Mouse (Mus musculus) embryonic facial prominence, embryonic 11.5 days (tissue): Measurements from ENCODE around the gene Olfr1489. TPM values are rescaled to one million over a fixed set of nuclear protein-coding genes. Genes with fewer than 3 reads are reported as not detected.
"Not testable (repeated sequence)": the region's sequence is repeated elsewhere in the genome, so short reads cannot be mapped to it uniquely, and the experiment has no call there.

Experiments
- ATAC-seq: fragments of 200-750 bp; cut with Nextera tagmentation; replicated peaks from 2 replicates; pipeline ENCODE4 v1.8.0; 2017; ENCODE audit warnings: low read depth; ENCODE audit not compliant: insufficient number of reproducible peaks, low FRiP score, low TSS enrichment
- DNase-seq: peaks from one replicate; pipeline ENCODE4 v3.0.0-alpha.2; 2015; ENCODE audit warnings: low spot score
- H3K27ac ChIP-seq: fragments of 300-500 bp; sonication (generic); replicated peaks from 2 replicates; pipeline ENCODE4 v1.5.1; 2014; ENCODE audit warnings: mild to moderate bottlenecking, low read depth, low read length, control low read depth
- H3K27me3 ChIP-seq: fragments of 300-500 bp; sonication (generic); 2 replicates; pipeline ENCODE4 v1.6.1; 2014; ENCODE audit warnings: mild to moderate bottlenecking, low read length, moderate library complexity, mixed read lengths; ENCODE audit not compliant: control insufficient read depth, insufficient read depth
- H3K36me3 ChIP-seq: fragments of 300-500 bp; sonication (generic); replicated peaks from 2 replicates; pipeline ENCODE4 v1.6.1; 2014; ENCODE audit warnings: low read depth, mild to moderate bottlenecking, low read length, moderate library complexity, mixed read lengths; ENCODE audit not compliant: control insufficient read depth, insufficient read depth
- H3K4me1 ChIP-seq: fragments of 300-500 bp; sonication (generic); 2 replicates; pipeline ENCODE4 v1.6.1; 2014; ENCODE audit warnings: low read length, mixed read lengths; ENCODE audit not compliant: control insufficient read depth, insufficient read depth
- H3K4me2 ChIP-seq: fragments of 300-500 bp; sonication (generic); 2 replicates; pipeline ENCODE4 v1.6.1; 2014; ENCODE audit warnings: low read depth, mild to moderate bottlenecking, control low read depth, low read length, moderate library complexity
- H3K4me3 ChIP-seq: fragments of 300-500 bp; sonication (generic); 2 replicates; pipeline ENCODE4 v1.5.1; 2014; ENCODE audit warnings: low read depth, low read length, control low read depth
- H3K9ac ChIP-seq: fragments of 300-500 bp; sonication (generic); replicated peaks from 2 replicates; pipeline ENCODE4 v1.6.1; 2014; ENCODE audit warnings: mild to moderate bottlenecking, control low read depth, low read length
- H3K9me3 ChIP-seq: fragments of 300-500 bp; sonication (generic); replicated peaks from 2 replicates; pipeline ENCODE4 v1.6.1; 2016; ENCODE audit warnings: mild to moderate bottlenecking, low read length, inconsistent platforms, mixed read lengths; ENCODE audit not compliant: control insufficient read depth
- WGBS: fragments of 180-500 bp; shearing (Covaris S2); extraction: QIAGEN DNeasy Blood & Tissue Kit; methylation state at CpG from one replicate; pipeline ENCODE4 v1.1.7; 2014; 5-methylcytosine and 5-hydroxymethylcytosine counted together
- microRNA-seq: library from miRNA; unstranded; fragments of <30 nt; microRNA quantifications from one replicate; pipeline ENCODE4, GENCODE M21; 2016; ENCODE audit warnings: borderline number of aligned reads
- polyA plus RNA-seq: library from polyadenylated mRNA; unstranded; fragments of >200 nt; fragmentation: Nextera tagmentation; extraction: Ambion mirVana; gene quantifications from 2 replicates; pipeline ENCODE4 v1.2.1, GENCODE M21; 2014

Olfr1489 gene
- polyA plus RNA-seq: not detected in 2 replicates

DNA sequence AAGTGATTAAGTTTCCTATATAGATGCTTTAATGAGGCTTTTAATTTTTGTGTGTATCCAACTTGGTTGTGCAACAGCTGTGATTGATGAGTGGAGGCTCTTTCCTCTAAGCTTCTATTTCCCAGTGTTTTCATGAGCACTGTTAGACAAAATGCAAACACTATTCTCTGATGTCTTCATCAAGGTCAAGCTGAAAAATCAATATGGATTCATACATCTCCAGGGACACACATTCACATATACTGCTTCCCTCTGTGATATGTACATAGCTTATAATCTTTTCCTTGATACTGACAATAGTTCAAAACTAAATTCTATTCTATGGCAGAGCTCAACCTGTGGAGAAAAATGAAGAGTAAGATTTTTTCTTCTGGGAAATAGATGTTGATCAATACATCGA is at the start of gene Olfr1489:
TSS of gene Olfr1489 (plus strand) at position 301 of the 400 bp plus-strand sequence.
- ATAC-seq: no peak
- Histone ChIP-seq H3K27me3 (no peaks in the 10 kb centered on the region), H3K9me3 (no peaks in the 10 kb centered on the region), H3K36me3 (no peaks in the 10 kb centered on the region), H3K4me1 (no peaks in the 10 kb centered on the region), H3K4me2 (no peak within 1 kb of the TSS), H3K4me3 (no peak within 1 kb of the TSS), H3K27ac (no peak within 1 kb of the TSS), H3K9ac (no peak within 1 kb of the TSS)
- WGBS: 87% methylated on average over 1 of the region's 1 CpGs
- no peak for DNase-seq

- no peak for ATAC-seq
- Histone ChIP-seq H3K36me3 (no peaks in the 10 kb centered on the region), H3K9ac (no peak within 1 kb of the TSS), H3K9me3 (no peaks in the 10 kb centered on the region), H3K4me1 (no peaks in the 10 kb centered on the region), H3K27me3 (no peaks in the 10 kb centered on the region), H3K4me2 (no peak within 1 kb of the TSS), H3K4me3 (no peak within 1 kb of the TSS), H3K27ac (no peak within 1 kb of the TSS)
- 79% methylated on average over 1 of the region's 1 CpGs for WGBS
- no peak for DNase-seq
Measured at GRCm38 (mm10) chr19:13583211-13583610, 48.2 kb upstream of the Olfr1489 start, which contains the start of gene Olfr1484. TSS of gene Olfr1484 (plus strand) at chr19:13583511.

DNA sequence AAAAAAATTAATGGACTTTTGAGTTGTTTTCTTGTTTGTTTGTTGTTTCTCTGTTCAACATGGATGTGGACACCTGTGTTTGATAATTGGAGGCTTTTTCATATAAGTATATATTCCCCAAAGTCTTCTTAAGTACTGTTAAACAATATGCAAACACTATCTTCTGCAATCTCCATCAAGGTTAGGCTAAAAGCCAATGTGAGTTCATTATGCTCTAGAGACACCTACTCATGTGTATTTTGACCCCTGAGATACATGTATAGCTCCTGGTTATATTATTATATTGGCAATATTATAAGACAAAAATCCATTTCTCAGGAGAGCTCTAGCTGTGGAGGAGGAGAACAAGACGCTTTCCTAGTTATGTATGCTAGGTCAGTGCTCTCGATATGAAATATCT is 14.3 kb upstream of the Olfr1489 start, which contains the start of gene Olfr1487:
TSS of gene Olfr1487 (plus strand) at position 301 of the 400 bp plus-strand sequence.
- DNase-seq, H3K27me3 ChIP-seq: not testable (repeated sequence)
- 76% methylated on average over 2 of the region's 2 CpGs for WGBS

GRCm38 (mm10) chr19:13650791-13651190 is 19.4 kb downstream of the Olfr1489 start, which contains the start of gene Olfr1490:
TSS of gene Olfr1490 (plus strand) at chr19:13651091.
- no peak within 1 kb of the TSS for H3K4me2 ChIP-seq
- no peaks in the 10 kb centered on the region for H3K27me3 ChIP-seq
- no peaks in the 10 kb centered on the region for H3K4me1 ChIP-seq
- no peak within 1 kb of the TSS for H3K27ac ChIP-seq
- no peak within 1 kb of the TSS for H3K9ac ChIP-seq
- H3K4me3 ChIP-seq: no peak within 1 kb of the TSS
- WGBS: 92% methylated on average over 1 of the region's 1 CpGs
- DNase-seq: no peak
- H3K36me3 ChIP-seq: no peaks in the 10 kb centered on the region
- 0 out of 2 replicates have a peak, but pooled peaks cover 4% of the 10 kb centered on the region for H3K9me3 ChIP-seq
- ATAC-seq: no peak

More for the DNA sequence above, 14.3 kb upstream of the Olfr1489 start, which contains the start of gene Olfr1487:
- not testable (repeated sequence) for H3K9ac ChIP-seq, H3K4me1 ChIP-seq, H3K4me2 ChIP-seq, H3K9me3 ChIP-seq, H3K4me3 ChIP-seq, H3K36me3 ChIP-seq, ATAC-seq, H3K27ac ChIP-seq

Small RNAs within 50 kb of the gene (microRNA-seq; reads per million reads assigned to microRNA genes)
- gene Gm22323: not detected
- not detected for gene Gm23931

Other genes starting within 250 kb of the Olfr1489 start
- not detected in 2 replicates for gene Olfr1469, start 223.8 kb upstream of the Olfr1489 start, polyA plus RNA-seq
- gene Olfr1471, start 188.2 kb upstream of the Olfr1489 start, polyA plus RNA-seq: not detected in 2 replicates
- not detected in 2 replicates for gene Olfr1472, start 175.5 kb upstream of the Olfr1489 start, polyA plus RNA-seq
- gene Olfr1474, start 162.1 kb upstream of the Olfr1489 start, polyA plus RNA-seq: not detected in 2 replicates
- not detected in 2 replicates for gene Olfr1475, start 151.4 kb upstream of the Olfr1489 start, polyA plus RNA-seq
- gene Olfr1477, start 131.1 kb upstream of the Olfr1489 start, polyA plus RNA-seq: not detected in 2 replicates
- gene Olfr1480, start 103.7 kb upstream of the Olfr1489 start, polyA plus RNA-seq: not detected in 2 replicates
- gene Olfr1484, start 48.1 kb upstream of the Olfr1489 start, polyA plus RNA-seq: not detected in 2 replicates
- gene Olfr1487, start 14.2 kb upstream of the Olfr1489 start, polyA plus RNA-seq: not detected in 2 replicates
- not detected in 2 replicates for gene Olfr1490, start 19.5 kb downstream of the Olfr1489 start, polyA plus RNA-seq
- gene Olfr1491, start 65.6 kb downstream of the Olfr1489 start, polyA plus RNA-seq: not detected in 2 replicates
- gene Olfr1493-ps1, start 91.7 kb downstream of the Olfr1489 start, polyA plus RNA-seq: not detected in 2 replicates
- gene Olfr1494, start 108.1 kb downstream of the Olfr1489 start, polyA plus RNA-seq: not detected in 2 replicates
- not detected in 2 replicates for gene Olfr1495, start 133.0 kb downstream of the Olfr1489 start, polyA plus RNA-seq
- gene Olfr1496, start 146.3 kb downstream of the Olfr1489 start, polyA plus RNA-seq: not detected in 2 replicates
- gene Olfr1497, start 166.6 kb downstream of the Olfr1489 start, polyA plus RNA-seq: not detected in 2 replicates
- not detected in 2 replicates for gene Olfr1499, start 187.8 kb downstream of the Olfr1489 start, polyA plus RNA-seq
- gene Olfr1500, start 198.9 kb downstream of the Olfr1489 start, polyA plus RNA-seq: not detected in 2 replicates
- not detected in 2 replicates for gene Olfr1501, start 219.1 kb downstream of the Olfr1489 start, polyA plus RNA-seq
- gene Olfr1502, start 230.2 kb downstream of the Olfr1489 start, polyA plus RNA-seq: not detected in 2 replicates